Mouse (Mus musculus) cerebellum, postnatal 25 days (tissue): ENCODE measurements around the gene Tes.
A peak's percentile ranks its signal among the peaks of the same experiment; 100 is the strongest.

Source experiments
- DNase-seq, 2 experiments: peaks; one replicate each; pipeline ENCODE4 v3.0.0; 2021; ENCODE audit warnings: mixed read lengths in 2 of 2

Gene Tes

DNA sequence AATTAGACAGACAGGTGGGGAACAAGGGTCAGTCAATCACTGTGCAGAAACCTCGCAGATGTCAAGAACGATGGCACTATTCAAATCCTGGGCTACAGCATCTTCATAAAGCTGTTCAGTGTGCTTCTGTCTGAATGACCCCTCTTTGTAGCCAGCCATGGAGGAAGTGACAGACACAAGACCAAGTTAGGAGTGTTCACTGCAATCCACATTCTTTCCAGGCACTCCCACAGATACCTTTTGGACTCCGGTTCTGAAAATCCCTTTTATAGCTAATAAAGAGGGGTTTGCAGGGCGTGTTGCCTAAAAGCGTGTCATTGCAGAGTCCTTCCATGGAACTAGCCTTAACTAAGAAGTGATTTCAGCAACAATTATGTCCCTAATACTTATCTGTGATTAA lies 14.9 kb downstream of the Tes start:
- no peak for DNase-seq

DNA sequence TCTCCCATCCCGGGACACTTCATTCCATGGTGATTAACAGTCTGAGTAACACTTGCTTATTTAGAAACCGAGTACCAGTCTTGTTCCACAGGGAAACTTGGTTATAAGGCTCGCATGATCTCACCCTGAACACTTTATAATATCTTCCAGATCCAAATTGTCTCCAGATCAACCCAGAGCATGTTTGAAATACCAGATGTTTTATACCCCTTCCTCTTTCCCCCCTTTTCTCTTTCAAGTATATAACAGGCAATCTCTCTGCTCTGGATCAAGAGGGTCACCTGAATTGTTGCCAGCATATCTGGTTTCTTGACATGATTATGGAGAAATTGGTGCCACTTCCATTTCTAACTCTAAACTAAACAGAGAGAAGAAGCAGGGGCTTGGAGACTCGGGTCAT lies 17.3 kb downstream of the Tes start:
- DNase-seq = no peak

DNA sequence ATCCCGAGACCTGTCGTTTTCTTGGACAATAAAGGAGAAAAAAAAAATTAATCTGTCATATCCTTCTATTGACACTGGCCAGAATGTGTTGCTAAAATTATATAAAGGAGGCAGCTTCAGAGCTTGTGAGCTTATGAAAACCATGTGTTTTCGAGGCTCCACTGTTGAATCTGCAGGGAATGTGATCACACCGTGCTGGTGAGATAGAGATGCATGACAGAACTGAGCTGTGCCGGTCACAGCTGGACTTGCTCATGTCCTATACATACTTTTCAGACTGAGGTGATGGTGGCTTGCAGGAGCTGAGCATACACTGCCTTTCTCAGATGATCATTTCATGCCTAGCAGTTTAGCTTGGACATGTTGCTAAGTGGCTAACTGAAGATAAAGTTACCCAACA lies 17.9 kb downstream of the Tes start:
- DNase-seq = no peak

DNA sequence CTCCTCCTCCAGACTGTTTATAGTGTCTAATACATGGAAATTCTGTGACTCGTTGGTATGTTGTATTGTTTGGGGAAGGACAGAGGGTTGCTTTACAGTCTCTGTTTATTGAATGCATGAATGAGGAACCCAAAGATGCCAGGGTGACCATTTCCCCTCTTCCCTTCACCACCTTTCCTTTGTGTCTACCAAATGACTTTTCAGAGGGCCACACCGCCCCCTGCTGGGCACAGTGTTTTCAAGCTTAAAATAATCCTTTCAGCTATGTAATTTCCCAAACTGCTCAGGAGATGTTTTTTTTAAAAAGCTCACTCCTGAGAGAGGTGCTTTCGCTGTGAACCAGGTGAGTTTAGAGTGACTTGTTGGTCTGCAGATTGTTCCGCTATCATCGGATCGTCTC lies 22.5 kb downstream of the Tes start:
- DNase-seq = peak; percentile 32 to 66

DNA sequence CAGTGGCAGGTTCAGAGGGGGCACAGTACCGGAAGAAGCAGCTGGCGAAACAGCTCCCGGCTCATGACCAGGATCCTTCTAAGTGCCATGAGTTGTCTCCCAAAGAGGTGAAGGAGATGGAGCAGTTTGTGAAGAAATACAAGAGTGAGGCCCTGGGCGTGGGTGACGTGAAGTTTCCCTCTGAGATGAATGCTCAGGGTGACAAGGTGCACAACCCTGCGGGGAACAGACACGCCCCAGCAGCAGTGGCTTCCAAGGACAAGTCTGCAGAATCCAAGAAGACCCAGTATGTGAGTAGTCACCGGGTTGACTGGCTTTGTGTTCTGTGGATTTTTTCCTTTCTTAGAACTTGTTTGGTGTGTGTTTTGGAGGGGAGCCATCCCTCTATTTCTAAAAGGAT lies 32.4 kb downstream of the Tes start:
- no peak for DNase-seq

DNA sequence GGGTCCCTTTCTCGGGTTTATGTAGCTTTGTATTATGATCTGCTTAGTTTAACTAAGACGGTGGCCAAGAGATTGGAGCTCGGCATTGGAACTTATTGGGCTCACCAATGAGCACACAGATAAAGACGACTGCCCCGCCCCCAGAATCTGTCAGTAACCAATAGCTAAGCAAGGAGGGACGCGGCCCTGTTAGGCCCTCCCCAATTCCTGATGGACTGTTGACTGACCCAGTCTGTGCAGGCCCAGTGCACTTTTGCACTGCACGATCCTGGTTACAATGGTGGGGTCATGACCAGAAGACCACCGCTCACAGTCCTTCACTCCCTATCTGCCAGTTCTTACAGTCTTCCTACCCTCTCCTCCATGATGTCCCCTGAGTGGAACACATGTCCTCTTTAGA lies 33.6 kb downstream of the Tes start:
- no peak for DNase-seq

DNA sequence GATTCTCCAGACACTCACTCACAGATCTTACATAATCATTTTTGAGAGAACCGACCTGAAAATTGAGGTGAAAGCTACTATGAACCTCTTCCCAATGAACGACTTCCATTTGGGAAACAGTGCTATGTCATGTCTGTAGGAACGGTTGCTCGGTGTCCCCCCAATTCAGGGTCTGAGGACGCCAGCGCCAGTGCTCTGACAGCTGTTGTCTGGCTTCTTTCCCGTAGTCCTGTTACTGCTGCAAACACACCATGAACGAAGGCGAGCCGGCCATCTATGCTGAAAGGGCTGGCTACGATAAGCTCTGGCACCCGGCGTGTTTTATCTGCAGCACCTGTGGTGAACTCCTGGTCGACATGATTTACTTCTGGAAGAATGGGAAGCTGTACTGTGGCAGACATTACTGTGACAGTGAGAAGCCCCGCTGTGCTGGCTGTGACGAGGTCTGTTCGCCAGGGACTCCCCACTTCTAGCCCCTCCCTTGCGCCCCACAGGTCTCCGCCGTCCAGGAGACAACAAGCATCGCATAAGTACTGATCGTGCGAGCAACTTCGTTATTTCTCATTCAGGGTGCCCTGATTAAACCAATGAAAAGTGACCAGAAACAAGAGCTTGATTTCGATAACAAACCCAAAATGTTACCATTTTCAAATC lies 34.7 kb downstream of the Tes start:
- DNase-seq = peak; percentile 8 to 9

DNA sequence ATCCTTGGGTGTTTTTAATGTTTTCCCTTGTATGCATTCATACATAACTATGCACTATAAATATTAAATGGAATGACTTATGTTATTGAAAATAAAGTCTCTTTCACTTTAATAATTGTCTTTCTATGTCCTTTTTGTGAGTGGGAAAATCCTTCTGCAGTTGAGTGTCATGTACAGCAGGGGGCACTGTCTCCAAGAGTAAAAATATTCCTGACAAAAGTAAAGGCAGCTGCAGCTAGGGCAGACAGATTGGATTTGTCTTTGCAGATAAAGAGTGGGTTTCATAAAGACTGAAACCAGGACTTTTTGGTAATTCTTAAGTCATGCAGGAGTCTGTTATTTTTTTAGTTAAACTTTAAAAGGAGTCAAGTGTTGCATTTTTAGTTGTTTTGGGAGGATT lies 40.8 kb downstream of the Tes start:
- DNase-seq = peak; percentile 36 to 59

DNA sequence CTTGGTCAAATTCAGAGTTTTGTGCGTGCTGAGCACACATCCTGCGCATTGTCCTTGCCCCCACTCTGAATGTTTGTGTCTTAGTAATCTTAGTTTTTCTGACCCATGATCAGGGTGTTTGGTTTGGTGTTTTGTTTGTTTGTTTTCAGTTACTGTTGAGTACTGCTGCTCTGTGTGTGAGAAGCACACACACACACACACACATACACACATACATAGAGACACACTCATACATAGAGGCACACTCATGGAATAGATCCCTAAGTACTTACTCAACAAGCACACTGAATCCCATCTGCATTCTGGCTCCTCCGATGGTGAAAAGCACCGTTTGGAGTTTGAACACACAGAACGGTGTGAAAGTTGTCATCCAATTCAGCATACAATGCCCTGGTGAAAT lies 41.5 kb downstream of the Tes start:
- no peak for DNase-seq

DNA sequence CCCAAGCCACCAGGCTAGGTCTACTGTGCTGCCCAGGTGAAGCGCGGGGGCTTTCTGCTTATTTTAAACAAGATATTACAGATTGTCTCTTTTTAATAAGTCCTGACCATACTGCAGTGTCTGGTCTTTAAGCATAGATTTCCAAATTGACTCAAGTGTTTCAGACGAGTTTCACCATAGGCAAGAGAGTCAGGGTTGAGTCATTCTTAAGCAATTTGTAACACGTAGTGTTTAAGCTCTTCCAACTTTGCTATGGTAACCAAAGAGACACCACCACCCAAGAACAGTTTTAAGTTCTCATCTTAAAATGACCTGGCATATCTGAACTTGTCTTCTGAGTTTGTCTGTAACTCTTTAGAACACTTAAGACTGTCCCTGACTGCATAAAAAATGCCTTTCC lies 44.3 kb downstream of the Tes start:
- DNase-seq = no peak

DNA sequence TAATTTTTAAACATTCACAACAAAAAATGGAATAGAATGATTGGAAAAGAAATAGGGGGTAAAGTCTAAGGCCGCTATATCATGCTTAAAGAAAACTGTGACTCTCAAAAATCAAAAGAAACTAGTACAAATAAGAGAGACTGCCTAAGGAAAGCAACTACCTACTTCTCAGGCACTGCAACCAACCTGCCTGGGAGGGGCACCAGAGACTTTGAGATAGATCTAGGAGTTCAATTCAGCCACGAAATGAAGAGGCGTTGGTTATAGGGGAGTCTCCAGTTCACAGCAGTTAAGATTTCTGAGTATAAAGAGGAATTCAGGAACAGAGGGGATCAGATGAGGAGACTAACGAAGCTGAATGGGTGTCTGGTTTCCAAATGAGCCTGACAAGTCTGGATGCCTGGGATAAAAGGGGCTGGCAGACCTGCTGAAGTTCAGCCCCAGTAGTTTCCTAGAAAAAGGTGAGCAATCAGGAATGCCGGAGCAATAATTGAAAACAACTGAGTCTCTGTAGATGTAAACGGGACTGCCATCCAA lies 45.7 kb downstream of the Tes start:
- no peak for DNase-seq

DNA sequence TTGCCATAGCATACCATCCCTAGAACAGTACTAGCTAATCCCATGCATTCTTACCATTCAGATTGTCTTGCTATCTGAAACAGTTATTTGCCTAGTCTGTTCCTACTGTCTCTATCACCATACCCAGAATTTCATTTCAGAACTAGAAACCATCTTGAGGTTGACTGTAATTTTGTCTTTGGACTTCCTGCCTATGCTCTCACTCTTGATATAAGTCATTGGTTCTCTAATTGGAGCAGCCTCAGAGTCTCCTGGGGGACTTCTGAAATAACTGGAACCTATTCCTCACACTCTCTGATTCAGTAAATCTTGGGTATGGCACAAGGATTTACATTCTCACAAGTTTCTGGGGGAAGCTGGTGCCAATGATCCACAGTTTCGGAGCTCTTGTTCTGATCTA lies 47.1 kb downstream of the Tes start:
- DNase-seq = no peak

DNA sequence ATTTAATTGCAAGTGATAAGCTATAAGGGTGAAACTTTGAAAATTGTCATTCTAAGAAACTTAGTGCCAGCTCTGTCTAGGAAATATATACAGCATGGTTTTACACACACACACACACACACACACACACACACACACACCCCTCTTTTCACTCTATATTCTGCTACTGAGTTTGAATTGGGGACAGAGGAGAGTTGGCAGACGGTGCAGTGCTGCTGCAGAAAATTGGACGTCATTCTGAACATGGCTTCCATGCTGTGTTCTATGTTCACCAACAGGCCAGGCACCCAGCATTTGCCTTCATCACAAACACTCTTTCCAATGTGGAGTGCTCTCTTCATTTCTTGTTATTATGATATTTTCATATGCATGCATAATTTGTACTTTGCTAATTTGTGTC lies 48.0 kb downstream of the Tes start:
- no peak for DNase-seq

DNA sequence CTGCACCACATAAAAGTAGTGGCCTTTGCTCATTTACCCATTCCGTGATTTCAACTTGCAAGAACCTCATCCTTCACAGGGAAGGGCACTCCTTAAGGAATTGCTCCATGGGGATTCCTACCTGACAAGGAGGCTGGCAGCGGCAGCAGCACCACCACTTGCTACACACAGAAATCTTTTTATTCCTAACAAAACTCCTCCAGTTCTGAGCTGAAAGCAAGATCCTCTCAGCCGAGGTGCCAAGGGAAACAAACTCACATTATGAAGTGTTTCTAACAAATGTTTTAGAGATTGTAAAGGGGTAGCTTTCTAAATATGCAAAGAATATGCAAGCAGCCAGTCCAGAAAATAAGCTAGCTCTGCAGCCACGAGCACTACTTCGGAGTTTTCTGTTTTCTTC lies 49.6 kb downstream of the Tes start:
- DNase-seq = no peak

DNA sequence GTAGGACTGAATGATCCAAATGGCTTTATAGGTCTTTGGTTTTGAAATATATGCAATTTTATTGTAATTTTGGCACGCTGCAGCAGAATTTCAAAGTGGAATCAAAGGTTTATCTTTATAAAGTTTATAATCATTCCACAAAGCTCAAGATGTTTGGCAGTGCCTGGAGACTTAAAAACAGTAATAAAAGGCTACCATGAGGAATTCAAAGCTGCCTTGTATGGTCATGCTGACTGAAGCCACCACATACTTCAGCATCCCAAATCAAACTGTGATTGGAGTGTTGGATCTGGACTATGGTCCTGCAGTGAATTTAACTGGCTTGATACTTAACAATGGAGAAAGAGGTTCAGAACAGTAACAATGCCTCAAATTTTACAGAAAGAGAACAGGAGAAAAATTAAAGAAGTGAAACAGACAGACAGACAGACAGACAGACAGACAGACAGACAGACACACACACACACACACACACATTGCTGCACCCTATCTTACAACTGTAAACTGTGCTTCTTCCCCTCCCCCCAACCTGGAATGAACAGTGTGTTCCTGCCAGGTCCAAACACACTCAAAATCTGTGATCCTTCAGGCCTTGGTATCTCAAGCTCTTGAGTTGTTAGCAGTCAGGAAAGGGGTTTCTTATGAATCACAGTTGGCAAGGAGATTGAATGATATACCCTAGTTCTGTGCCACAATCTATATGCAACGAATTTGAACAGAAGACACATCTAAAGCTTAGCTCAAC lies 50.3 kb downstream of the Tes start:
- no peak for DNase-seq

DNA sequence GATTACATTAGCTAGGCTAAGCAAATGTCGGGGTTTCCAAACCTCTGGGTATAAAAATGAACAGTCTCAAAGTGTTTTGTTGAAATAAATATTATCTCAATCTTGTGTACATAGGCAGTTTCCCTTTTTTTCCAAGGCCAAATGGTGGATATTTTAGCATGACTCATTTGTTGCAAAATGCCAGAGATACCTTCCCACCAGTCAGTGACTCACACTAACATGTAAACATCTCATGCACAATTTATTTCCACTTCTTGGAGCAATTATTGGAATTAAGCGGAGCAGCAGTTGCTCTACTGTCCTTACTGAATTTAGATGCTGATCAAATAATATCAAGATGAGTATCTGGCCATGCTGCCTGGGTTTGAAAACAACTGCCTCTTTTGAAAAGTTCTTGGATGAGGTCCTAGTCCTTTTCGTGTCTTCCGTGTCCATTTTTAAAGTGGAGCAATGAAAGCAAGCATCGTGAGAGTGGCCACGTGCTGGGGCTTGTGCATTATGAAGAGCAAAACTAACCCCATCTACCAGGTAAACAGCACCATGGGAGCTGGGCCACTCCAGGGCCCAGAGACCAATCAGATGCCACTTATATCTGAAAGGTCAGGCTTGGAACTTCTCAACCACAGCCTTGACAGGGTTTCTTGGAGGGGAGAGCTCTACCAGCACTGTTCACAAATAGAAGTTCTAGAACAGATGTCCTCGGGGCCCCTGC lies 54.7 kb downstream of the Tes start:
- DNase-seq = no peak

DNA sequence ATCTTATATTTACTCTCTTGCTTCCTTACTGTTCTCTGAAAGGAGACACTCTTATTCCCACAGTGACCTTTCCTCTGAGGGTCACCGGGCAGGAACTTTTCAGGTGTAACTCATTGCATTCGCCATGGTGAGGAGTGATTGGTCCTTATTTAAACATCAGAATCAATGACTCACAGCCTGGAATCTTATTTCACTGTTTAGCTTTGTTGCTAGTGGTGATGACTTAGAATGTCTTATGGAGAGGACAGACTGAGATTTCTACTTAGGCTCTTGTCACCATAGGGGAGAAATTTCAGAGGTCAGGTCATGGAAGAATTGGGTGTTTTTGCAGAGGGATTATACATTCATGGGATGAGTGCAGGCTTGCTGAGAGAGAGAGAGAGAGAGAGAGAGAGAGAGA lies 75.1 kb downstream of the Tes start:
- DNase-seq = no peak

DNA sequence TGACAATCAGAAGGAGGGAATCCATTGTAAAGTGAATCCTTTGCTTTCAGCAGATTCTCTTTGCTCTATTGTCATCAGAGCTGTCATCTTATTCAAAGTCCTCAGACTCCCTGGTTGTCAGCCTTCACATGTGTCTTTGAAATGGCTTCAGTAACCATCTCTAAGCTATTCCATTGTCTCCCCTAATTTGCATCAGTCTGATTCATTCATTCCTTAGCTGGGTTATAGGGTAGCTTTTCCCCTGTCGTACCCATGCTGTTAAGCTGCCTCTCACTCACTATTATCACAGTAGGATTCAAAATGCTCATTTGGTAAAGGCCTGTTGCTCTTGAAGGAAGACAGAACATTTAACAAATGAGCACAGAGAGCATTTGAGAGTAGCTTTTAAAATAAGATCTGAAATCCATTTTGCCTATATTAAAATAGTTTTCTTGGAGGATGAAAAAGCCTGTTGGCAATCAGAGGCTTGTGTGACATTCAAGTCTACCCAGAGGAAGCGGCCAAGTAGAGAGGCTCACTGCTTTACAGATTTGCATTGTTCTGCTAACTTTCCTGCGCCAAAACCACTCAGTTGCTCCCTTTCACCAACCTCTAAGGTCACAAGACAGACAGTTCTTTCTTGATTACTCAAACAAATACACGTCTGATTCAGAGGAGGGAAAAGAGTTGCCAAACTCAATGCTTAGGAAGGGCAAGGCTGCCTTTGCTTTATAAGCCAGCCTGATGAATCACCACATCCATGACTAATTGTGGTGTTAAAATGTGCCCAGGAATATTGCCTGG lies 77.8 kb downstream of the Tes start:
- no peak for DNase-seq

DNA sequence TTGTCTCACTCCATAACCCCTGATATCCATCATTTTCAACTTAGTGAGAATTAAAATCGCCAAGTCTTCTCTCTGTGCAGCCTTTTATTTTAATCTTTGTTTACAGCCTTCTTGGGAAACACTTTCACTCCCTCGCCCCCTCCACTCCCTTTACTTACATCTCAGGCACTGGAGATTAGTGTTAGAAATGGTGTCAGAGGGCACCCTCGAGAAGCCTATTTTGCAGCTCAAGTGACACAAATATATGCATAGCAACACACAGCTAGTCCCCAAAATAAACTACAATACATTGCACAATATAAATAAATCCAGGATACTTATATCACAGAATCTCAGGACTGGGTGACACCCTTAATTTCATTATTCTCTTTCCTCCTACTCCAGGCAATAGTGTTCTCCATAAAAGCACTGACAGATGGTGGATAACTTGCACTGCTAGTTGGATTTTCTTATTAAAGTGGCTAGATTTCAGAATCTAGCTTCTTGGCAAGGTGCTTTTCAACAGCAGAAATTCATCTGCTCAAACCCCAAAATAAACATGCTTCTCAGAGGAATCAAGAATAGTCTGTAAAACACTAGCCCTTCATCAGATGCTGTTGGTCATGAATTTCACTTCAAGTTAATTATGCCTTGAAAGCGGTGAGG lies 86.2 kb downstream of the Tes start:
- no peak for DNase-seq

DNA sequence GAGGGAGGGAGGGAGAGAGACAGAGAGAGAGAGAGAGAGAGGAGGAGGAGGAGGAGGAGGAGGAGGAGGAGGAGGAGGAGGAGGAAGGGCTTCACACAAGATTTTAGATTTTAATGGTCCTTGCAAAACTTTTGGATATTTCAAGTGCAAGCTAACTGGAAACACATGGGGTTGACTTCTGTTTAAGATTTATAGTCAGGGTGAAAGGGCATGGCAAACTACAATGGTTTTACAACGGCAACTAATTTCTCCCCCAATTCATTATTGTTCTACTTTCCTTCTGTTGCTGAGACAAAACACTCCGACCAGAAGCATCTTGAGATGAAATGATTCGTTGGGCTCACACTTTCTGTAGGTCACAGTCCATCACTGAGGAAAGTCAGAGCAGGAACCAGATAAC lies 87.6 kb downstream of the Tes start:
- DNase-seq = no peak
